Mouse (Mus musculus) liver, adult 2 months (tissue): ENCODE results near the gene Ick. TPM values are rescaled to one million over a fixed set of nuclear protein-coding genes. Genes with fewer than 3 reads are reported as not detected.
A peak's percentile ranks its signal among the peaks of the same experiment; 100 is the strongest.
"Not testable (repeated sequence)": the region's sequence is repeated elsewhere in the genome, so short reads cannot be mapped to it uniquely, and the experiment has no call there.

Source experiments
- DNase-seq: peaks from one replicate; pipeline ENCODE4 v3.0.0-alpha.2; 2011; ENCODE audit warnings: low read depth, low spot score; ENCODE audit errors: extremely low read depth
- H3K27ac ChIP-seq: fragments of 200-500 bp; replicated peaks from 2 replicates; pipeline ENCODE4 v1.5.1; 2012; ENCODE audit warnings: low read depth, mild to moderate bottlenecking, control low read depth, inconsistent platforms, low read length; ENCODE audit not compliant: insufficient read depth
- H3K27me3 ChIP-seq: fragments of 200-500 bp; 2 replicates; pipeline ENCODE4 v1.6.1; 2012; ENCODE audit warnings: mild to moderate bottlenecking, moderate library complexity, low read length, inconsistent platforms; ENCODE audit not compliant: control insufficient read depth, insufficient read depth
- H3K36me3 ChIP-seq: fragments of 200-500 bp; 2 replicates; pipeline ENCODE4 v1.6.1; 2012; ENCODE audit warnings: low read length, inconsistent platforms; ENCODE audit not compliant: control insufficient read depth, insufficient read depth
- H3K4me1 ChIP-seq: fragments of 200-500 bp; 2 replicates; pipeline ENCODE4 v1.6.1; 2011; ENCODE audit warnings: low read length; ENCODE audit not compliant: control insufficient read depth, insufficient read depth
- H3K4me3 ChIP-seq: fragments of 200-500 bp; 2 replicates; pipeline ENCODE4 v1.5.1; 2011; ENCODE audit warnings: low read depth, mild to moderate bottlenecking, control low read depth, low read length, moderate library complexity; ENCODE audit not compliant: insufficient read depth
- H3K79me2 ChIP-seq: fragments of 200-500 bp; 2 replicates; pipeline ENCODE4 v1.6.1; 2012; ENCODE audit warnings: inconsistent platforms, mild to moderate bottlenecking, low read length, moderate library complexity; ENCODE audit not compliant: control insufficient read depth, insufficient read depth
- H3K9ac ChIP-seq: fragments of 200-500 bp; 2 replicates; pipeline ENCODE4 v1.6.1; 2012; ENCODE audit warnings: low read depth, mild to moderate bottlenecking, control low read depth, inconsistent platforms, low read length
- CTCF ChIP-seq: fragments of 200-500 bp; IDR thresholded peaks from 2 replicates; pipeline ENCODE4 v1.5.1; 2011; ENCODE audit warnings: low read depth, low read length, control low read depth
- POLR2A ChIP-seq: fragments of 200-500 bp; IDR thresholded peaks from 2 replicates; pipeline ENCODE4 v1.6.1; 2011; ENCODE audit warnings: low read length, control low read depth; ENCODE audit not compliant: insufficient read depth; ENCODE audit errors: extremely low read depth
- WGBS: fragments of 180-500 bp; shearing (Covaris S2); methylation state at CpG from one replicate; pipeline ENCODE4 v1.1.7; 2018; 5-methylcytosine and 5-hydroxymethylcytosine counted together
- polyA plus RNA-seq: library from polyadenylated mRNA; depleted of rRNA; stranded (reverse); fragments of >200 nt; gene quantifications from 2 replicates; pipeline ENCODE4 v1.2.3, GENCODE M21; 2012; rRNA removed
- total RNA-seq: library from RNA; depleted of rRNA; stranded (reverse); fragments of >200 nt; gene quantifications from 2 replicates; pipeline ENCODE4 v1.2.3, GENCODE M21; 2014; rRNA removed

Ick gene
- total RNA-seq (10.2 and 10.9 TPM in 2 replicates), polyA plus RNA-seq (7.3 and 7.5 TPM in 2 replicates)

DNA sequence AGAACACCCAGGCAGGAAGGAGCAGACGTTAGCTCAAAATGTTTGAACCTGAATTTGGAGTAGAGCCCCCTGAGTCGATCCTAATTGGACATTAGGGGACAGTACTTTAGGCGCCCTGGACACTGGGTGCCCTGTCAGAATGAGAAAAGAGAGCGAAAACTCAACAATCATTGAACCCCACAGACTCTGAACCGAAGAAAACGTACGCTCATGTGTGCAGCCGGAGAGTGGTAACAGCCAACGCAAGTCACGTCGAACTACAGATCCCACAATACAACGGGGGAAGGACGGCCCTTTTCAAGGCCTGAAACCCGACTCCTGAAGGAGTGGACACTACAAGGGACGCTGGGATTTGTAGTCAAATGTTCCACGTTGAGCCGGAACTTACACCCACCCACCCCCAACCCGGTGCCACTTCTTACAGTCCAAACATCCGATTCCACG is at the start of gene Ick, which contains the start of gene Fbxo9:
Gene Ick (plus strand): TSS at position 397 of the 444 bp plus-strand sequence.
Gene Fbxo9 (minus strand): TSS at position 270 of the 444 bp plus-strand sequence.
- Histone ChIP-seq H3K36me3 (peaks cover 7% of the 10 kb centered on the region; the same call in 1 of the 2 replicates), H3K4me3 (peak within 1 kb of the TSS; percentile 71), H3K27ac (peak within 1 kb of the TSS; percentile 89), H3K27me3 (no peaks in the 10 kb centered on the region), H3K79me2 (peaks cover 19% of the 10 kb centered on the region), H3K9ac (peak within 1 kb of the TSS; percentile 95), H3K4me1 (peaks cover 27% of the 10 kb centered on the region)
- WGBS = under 1% methylated on average over 20 of the region's 20 CpGs
- peak; percentile 98 for DNase-seq
- no peak for TF ChIP-seq POLR2A
- TF ChIP-seq CTCF = no peak

DNA sequence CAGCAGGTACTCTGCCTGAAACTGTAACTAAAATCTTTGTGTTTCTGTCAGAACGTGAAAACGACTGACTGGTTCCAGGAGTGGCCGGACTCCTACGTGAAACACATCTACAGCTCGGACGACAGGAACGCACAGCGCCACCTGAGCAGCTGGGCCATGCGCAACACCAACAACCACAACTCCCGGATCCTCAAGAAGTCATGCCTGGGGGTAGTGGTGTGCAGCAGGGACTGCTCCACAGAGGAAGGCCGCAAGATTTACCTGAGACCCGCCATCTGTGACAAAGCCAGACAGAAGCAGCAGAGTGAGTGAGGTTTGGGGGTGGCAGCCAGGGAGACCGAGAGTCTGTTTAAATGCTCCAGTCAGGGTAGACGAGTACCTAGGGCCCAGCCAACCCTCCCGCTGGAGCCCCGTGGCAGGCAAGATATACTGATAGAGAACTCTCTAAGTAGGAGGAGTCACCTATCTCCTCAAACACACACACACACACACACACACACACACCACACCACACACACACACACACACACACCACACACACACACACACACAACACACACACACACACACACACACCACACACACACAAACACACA is 49.4 kb upstream of the Ick start:
- H3K36me3 ChIP-seq = no peaks in the 10 kb centered on the region
- DNase-seq = no peak
- TF ChIP-seq CTCF = no peak
- TF ChIP-seq POLR2A = no peak
- H3K4me1 ChIP-seq = no peaks in the 10 kb centered on the region
- H3K4me3 ChIP-seq = no peak overlapping the region
- 93% methylated on average over 16 of the region's 16 CpGs for WGBS
- H3K79me2 ChIP-seq = no peaks in the 10 kb centered on the region
- H3K9ac ChIP-seq = no peak overlapping the region
- no peaks in the 10 kb centered on the region for H3K27me3 ChIP-seq
- no peak overlapping the region for H3K27ac ChIP-seq

DNA sequence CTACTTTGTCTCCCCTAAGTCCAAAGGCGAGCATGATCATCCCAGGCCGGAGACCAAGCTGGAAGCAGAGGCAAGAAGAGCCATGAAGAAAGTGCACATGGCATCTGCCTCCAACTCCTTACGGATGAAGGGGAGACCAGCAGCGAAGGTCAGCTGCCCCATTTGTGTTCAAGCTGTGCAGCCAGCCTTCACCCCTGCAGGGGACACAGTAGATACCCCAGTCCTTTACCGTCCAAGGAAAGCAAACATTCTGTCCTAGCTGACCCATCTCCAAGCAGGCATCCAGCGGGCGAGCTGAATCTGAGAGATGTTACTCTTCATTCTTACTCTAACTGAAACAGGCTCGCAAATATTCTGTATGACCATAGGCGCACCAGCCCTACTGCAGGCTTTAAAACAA is 46.6 kb upstream of the Ick start:
- Histone ChIP-seq H3K4me3 (no peak overlapping the region), H3K36me3 (no peaks in the 10 kb centered on the region), H3K27me3 (no peaks in the 10 kb centered on the region), H3K79me2 (no peaks in the 10 kb centered on the region), H3K27ac (no peak overlapping the region), H3K9ac (no peak overlapping the region), H3K4me1 (no peaks in the 10 kb centered on the region)
- DNase-seq = no peak
- TF ChIP-seq POLR2A = no peak
- TF ChIP-seq CTCF = no peak
- 89% methylated on average over 9 of the region's 9 CpGs for WGBS

DNA sequence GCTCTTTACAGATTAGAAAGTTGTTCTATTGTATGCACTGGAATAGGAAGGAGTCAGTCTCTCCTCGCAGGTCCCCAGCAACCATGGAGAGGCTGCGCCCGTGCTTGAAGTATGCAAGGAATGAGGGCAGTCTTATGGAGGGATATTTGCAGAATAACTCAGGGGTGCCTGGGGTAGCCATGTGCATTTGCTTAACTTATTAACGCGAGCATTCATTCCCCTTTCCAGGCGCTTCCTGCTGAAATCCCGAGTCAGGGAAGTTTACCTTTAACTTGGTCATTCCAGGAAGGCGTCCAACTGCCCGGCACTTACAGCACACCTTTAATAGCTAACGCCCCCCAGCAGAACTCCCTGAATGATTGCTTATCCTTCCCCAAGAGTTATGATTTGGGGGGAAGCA is 44.9 kb upstream of the Ick start:
- Histone ChIP-seq H3K27ac (no peak overlapping the region), H3K79me2 (no peaks in the 10 kb centered on the region), H3K4me1 (no peaks in the 10 kb centered on the region), H3K27me3 (no peaks in the 10 kb centered on the region), H3K36me3 (no peaks in the 10 kb centered on the region), H3K4me3 (no peak overlapping the region), H3K9ac (no peak overlapping the region)
- TF ChIP-seq CTCF (no peak), POLR2A (no peak)
- 48% methylated on average over 10 of the region's 10 CpGs for WGBS
- DNase-seq = no peak

DNA sequence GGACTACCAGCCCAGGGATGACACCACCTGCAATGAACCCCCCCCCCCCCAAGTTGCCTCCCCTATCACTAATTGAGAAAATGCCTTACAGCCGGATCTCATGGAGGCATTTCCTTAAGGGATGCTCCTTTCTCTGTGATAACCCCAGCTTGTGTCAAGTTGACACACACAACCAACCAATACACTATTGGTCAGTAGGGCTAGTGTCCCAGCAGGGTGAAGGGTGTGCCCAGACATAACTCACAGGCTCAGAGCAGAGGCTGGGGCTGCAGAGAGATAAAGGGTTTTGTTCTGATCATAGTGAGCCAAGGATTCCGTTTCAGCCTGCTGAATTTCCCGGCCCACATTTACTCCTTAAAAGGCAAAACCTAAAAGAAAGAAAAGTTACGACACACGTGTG is 38.5 kb upstream of the Ick start:
- Histone ChIP-seq H3K79me2 (no peaks in the 10 kb centered on the region), H3K4me1 (no peaks in the 10 kb centered on the region), H3K9ac (no peak overlapping the region), H3K4me3 (no peak overlapping the region), H3K27me3 (no peaks in the 10 kb centered on the region), H3K27ac (no peak overlapping the region), H3K36me3 (no peaks in the 10 kb centered on the region)
- no peak for DNase-seq
- no peak for TF ChIP-seq POLR2A
- TF ChIP-seq CTCF = no peak
- 83% methylated on average over 5 of the region's 5 CpGs for WGBS

GRCm38 (mm10) chr9:78071626-78072025 is 37.4 kb upstream of the Ick start:
- Histone ChIP-seq H3K36me3 (no peaks in the 10 kb centered on the region), H3K4me1 (no peaks in the 10 kb centered on the region), H3K9ac (no peak overlapping the region), H3K79me2 (no peaks in the 10 kb centered on the region), H3K27ac (no peak overlapping the region), H3K27me3 (no peaks in the 10 kb centered on the region), H3K4me3 (no peak overlapping the region)
- TF ChIP-seq CTCF (no peak), POLR2A (no peak)
- no peak for DNase-seq
- WGBS = 85% methylated on average over 4 of the region's 4 CpGs

DNA sequence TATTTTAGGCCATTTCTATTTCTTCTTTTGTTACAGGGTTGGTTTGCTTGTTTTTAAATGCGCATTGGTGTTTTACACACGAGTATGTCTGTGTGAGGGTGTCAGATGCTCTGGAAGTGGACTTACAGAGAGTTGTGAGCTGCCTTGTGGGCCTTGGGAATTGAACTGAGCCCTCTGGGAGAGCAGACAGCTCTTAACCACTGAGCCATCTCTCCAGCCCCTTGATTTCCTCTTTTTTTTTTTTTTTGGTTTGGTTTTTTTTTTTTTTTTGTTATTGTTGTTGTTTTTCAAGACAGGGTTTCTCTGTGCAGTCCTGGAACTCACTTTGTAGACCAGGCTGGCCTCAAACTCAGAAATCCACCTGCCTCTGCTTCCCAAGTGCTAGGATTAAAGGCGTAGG is 35.7 kb upstream of the Ick start:
- not testable (repeated sequence) for H3K4me3 ChIP-seq, H3K36me3 ChIP-seq, H3K4me1 ChIP-seq, H3K9ac ChIP-seq, H3K27ac ChIP-seq, H3K79me2 ChIP-seq, H3K27me3 ChIP-seq, DNase-seq
- 85% methylated on average over 3 of the region's 3 CpGs for WGBS
